Mouse (Mus musculus) lung, embryonic 14.5 days (tissue): Measurements from ENCODE around the gene Gm7682. TPM values are rescaled to one million over a fixed set of nuclear protein-coding genes. Genes with fewer than 3 reads are reported as not detected.
"Not testable (repeated sequence)": the region's sequence is repeated elsewhere in the genome, so short reads cannot be mapped to it uniquely, and the experiment has no call there.

ENCODE experiments used
- ATAC-seq: fragments of 200-750 bp; cut with Nextera tagmentation; 2 replicates; pipeline ENCODE4 v1.8.0; 2017; ENCODE audit warnings: mild to moderate bottlenecking, moderate TSS enrichment, moderate library complexity; ENCODE audit not compliant: insufficient read depth
- DNase-seq: peaks from one replicate; pipeline ENCODE4 v3.0.0-alpha.2; 2015
- H3K27ac ChIP-seq: fragments of 300-500 bp; sonication (generic); 2 replicates; pipeline ENCODE4 v1.5.1; 2014; ENCODE audit warnings: low read depth, mild to moderate bottlenecking, moderate library complexity
- H3K27me3 ChIP-seq: fragments of 300-500 bp; sonication (generic); 2 replicates; pipeline ENCODE4 v1.6.1; 2014; ENCODE audit warnings: low read length, control low read depth; ENCODE audit not compliant: insufficient read depth
- H3K36me3 ChIP-seq: fragments of 300-500 bp; sonication (generic); 2 replicates; pipeline ENCODE4 v1.6.1; 2014; ENCODE audit warnings: control low read depth; ENCODE audit not compliant: insufficient read depth
- H3K4me1 ChIP-seq: fragments of 300-500 bp; sonication (generic); 2 replicates; pipeline ENCODE4 v1.6.1; 2014; ENCODE audit warnings: antibody characterized with exemption, control low read depth; ENCODE audit not compliant: insufficient read depth
- H3K4me2 ChIP-seq: fragments of 300-500 bp; sonication (generic); 2 replicates; pipeline ENCODE4 v1.6.1; 2014; ENCODE audit warnings: mild to moderate bottlenecking
- H3K4me3 ChIP-seq: fragments of 300-500 bp; sonication (generic); 2 replicates; pipeline ENCODE4 v1.5.1; 2014; ENCODE audit warnings: low read depth, low read length
- H3K9ac ChIP-seq: fragments of 300-500 bp; sonication (generic); 2 replicates; pipeline ENCODE4 v1.6.1; 2014
- H3K9me3 ChIP-seq: fragments of 300-500 bp; sonication (generic); 2 replicates; pipeline ENCODE4 v1.6.1; 2016; ENCODE audit warnings: low read depth, low read length, control low read depth
- WGBS: fragments of 180-500 bp; shearing (Covaris S2); extraction: QIAGEN DNeasy Blood & Tissue Kit; methylation state at CpG from one replicate; pipeline ENCODE4 v1.1.7; 2014; 5-methylcytosine and 5-hydroxymethylcytosine counted together
- polyA plus RNA-seq: library from polyadenylated mRNA; unstranded; fragments of >200 nt; fragmentation: Nextera tagmentation; extraction: Ambion mirVana; gene quantifications from 2 replicates; pipeline ENCODE4 v1.2.1, GENCODE M21; 2014

The Gm7682 gene
- polyA plus RNA-seq, result not detected in 2 replicates

DNA sequence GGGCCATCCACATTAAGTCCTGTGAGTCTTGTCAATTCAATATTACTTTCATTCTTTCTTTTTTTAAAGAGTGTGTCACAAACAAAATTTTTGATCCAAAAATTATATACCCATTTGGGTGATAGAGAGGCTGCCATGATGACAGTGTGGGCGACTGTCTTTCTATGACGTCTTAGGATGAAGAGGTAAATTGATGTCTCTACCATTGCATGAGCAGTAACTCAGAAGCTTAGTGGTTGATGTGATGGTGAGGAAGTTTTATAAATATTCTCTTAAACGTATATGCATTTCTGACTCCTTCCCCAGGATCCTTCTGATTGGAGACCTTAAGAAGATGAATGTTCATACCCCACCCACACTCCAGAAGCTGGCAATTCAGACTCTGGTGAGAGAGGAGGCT, at the start of gene Gm7682:
Gene Gm7682, plus strand, starts transcription at position 301 of the 400 bp plus-strand sequence.
- DNase-seq, H3K27ac ChIP-seq, H3K9me3 ChIP-seq, H3K4me2 ChIP-seq, H3K4me1 ChIP-seq, H3K27me3 ChIP-seq, ATAC-seq, H3K36me3 ChIP-seq, H3K9ac ChIP-seq, H3K4me3 ChIP-seq: not testable (repeated sequence)
- no CpG with 5 or more reads among the region's 3 CpGs for WGBS

Other genes starting within 250 kb of the Gm7682 start
- gene Gm3106, start 227.8 kb upstream of the Gm7682 start, polyA plus RNA-seq, result not detected in 2 replicates
- gene A430089I19Rik, start 139.0 kb upstream of the Gm7682 start, polyA plus RNA-seq, result not detected in 2 replicates
- gene Gm6502, start 131.3 kb upstream of the Gm7682 start, polyA plus RNA-seq, result not detected in 2 replicates
- gene AA792892, start 106.0 kb upstream of the Gm7682 start, polyA plus RNA-seq, result not detected in 2 replicates
- gene Gm3139, start 80.5 kb downstream of the Gm7682 start, polyA plus RNA-seq, result not detected in 2 replicates
- not detected in 2 replicates for gene Gm3147, start 170.6 kb downstream of the Gm7682 start, polyA plus RNA-seq
- gene Gm6509, start 178.2 kb downstream of the Gm7682 start, polyA plus RNA-seq, result not detected in 2 replicates
- not detected in 2 replicates for gene Gm6205, start 202.6 kb downstream of the Gm7682 start, polyA plus RNA-seq